Mouse (Mus musculus) lung, adult 2 months (tissue): ENCODE data around the gene Btbd35f26.
"Not testable (repeated sequence)": the region's sequence is repeated elsewhere in the genome, so short reads cannot be mapped to it uniquely, and the experiment has no call there.

Experiments used
- CTCF ChIP-seq: fragments of 200-500 bp; IDR thresholded peaks from 2 replicates; pipeline ENCODE4 v1.5.1; 2011; ENCODE audit warnings: mild to moderate bottlenecking, low read length, control low read depth; ENCODE audit not compliant: insufficient read depth
- POLR2A ChIP-seq: fragments of 200-500 bp; IDR thresholded peaks from 2 replicates; pipeline ENCODE4 v1.6.1; 2011; ENCODE audit warnings: low read depth, mild to moderate bottlenecking, control low read depth, low read length, borderline replicate concordance; ENCODE audit errors: extremely low read depth

- TF ChIP-seq POLR2A, CTCF: not testable (repeated sequence)
Measured at GRCm38 (mm10) chrX:31341924-31342323, 5.7 kb downstream of the Btbd35f26 start.
